Mouse (Mus musculus) hindbrain, embryonic 12.5 days (tissue): Measurements from ENCODE around the gene Cav3. TPM values are rescaled to one million over a fixed set of nuclear protein-coding genes. Genes with fewer than 3 reads are reported as not detected.

Source experiments
- ATAC-seq: fragments of 200-750 bp; cut with Nextera tagmentation; 2 replicates; pipeline ENCODE4 v1.8.0; 2017; ENCODE audit warnings: moderate TSS enrichment; ENCODE audit not compliant: low FRiP score
- H3K27ac ChIP-seq: fragments of 300-500 bp; sonication (generic); 2 replicates; pipeline ENCODE4 v1.5.1; 2016; ENCODE audit warnings: mild to moderate bottlenecking
- H3K27me3 ChIP-seq: fragments of 300-500 bp; sonication (generic); 2 replicates; pipeline ENCODE4 v1.6.1; 2016; ENCODE audit warnings: mild to moderate bottlenecking
- H3K36me3 ChIP-seq: fragments of 300-500 bp; sonication (generic); 2 replicates; pipeline ENCODE4 v1.6.1; 2016; ENCODE audit warnings: mild to moderate bottlenecking
- H3K4me1 ChIP-seq: fragments of 300-500 bp; sonication (generic); 2 replicates; pipeline ENCODE4 v1.6.1; 2016
- H3K4me2 ChIP-seq: fragments of 300-500 bp; sonication (generic); replicated peaks from 2 replicates; pipeline ENCODE4 v1.6.1; 2016; ENCODE audit warnings: mild to moderate bottlenecking
- H3K4me3 ChIP-seq: fragments of 300-500 bp; sonication (generic); 2 replicates; pipeline ENCODE4 v1.5.1; 2016; ENCODE audit warnings: mild to moderate bottlenecking
- H3K9ac ChIP-seq: fragments of 300-500 bp; sonication (generic); 2 replicates; pipeline ENCODE4 v1.6.1; 2016; ENCODE audit warnings: mild to moderate bottlenecking, moderate library complexity
- H3K9me3 ChIP-seq: fragments of 300-500 bp; sonication (generic); replicated peaks from 2 replicates; pipeline ENCODE4 v1.6.1; 2016; ENCODE audit warnings: mild to moderate bottlenecking
- WGBS: fragments of 180-500 bp; shearing (Covaris S2); methylation state at CpG from one replicate; pipeline ENCODE4 v1.1.7; 2016; 5-methylcytosine and 5-hydroxymethylcytosine counted together
- polyA plus RNA-seq: library from polyadenylated mRNA; unstranded; fragments of >200 nt; fragmentation: Nextera tagmentation; extraction: Ambion mirVana; gene quantifications from 2 replicates; pipeline ENCODE4 v1.2.1, GENCODE M21; 2016

The Cav3 gene
- polyA plus RNA-seq, 1 experiment from 2014 or later, result 0.61 TPM

GRCm38 (mm10) chr6:112498716-112499115 lies 39.4 kb downstream of the Cav3 start:
- WGBS, result 98% methylated on average over 3 of the region's 3 CpGs
- no peak for ATAC-seq
- no peaks in the 10 kb centered on the region for H3K36me3 ChIP-seq
- H3K9ac ChIP-seq, result no peak overlapping the region
- H3K4me3 ChIP-seq, result no peak overlapping the region
- no peak overlapping the region for H3K27ac ChIP-seq
- H3K4me2 ChIP-seq, result no peak overlapping the region
- H3K27me3 ChIP-seq, result peaks cover 3% of the 10 kb centered on the region; the same call in 1 of the 2 replicates
- peaks cover 3% of the 10 kb centered on the region; the same call in 1 of the 2 replicates for H3K4me1 ChIP-seq
- H3K9me3 ChIP-seq, result no peaks in the 10 kb centered on the region

GRCm38 (mm10) chr6:112499456-112499855 lies 40.2 kb downstream of the Cav3 start:
- peaks cover 1% of the 10 kb centered on the region; the same call in 1 of the 2 replicates for H3K4me1 ChIP-seq
- 82% methylated on average over 2 of the region's 2 CpGs for WGBS
- peaks cover 3% of the 10 kb centered on the region; the same call in 1 of the 2 replicates for H3K27me3 ChIP-seq
- no peaks in the 10 kb centered on the region for H3K9me3 ChIP-seq
- H3K9ac ChIP-seq, result no peak overlapping the region
- no peak overlapping the region for H3K4me3 ChIP-seq
- no peak overlapping the region for H3K4me2 ChIP-seq
- H3K36me3 ChIP-seq, result no peaks in the 10 kb centered on the region
- no peak for ATAC-seq
- no peak overlapping the region for H3K27ac ChIP-seq

GRCm38 (mm10) chr6:112501156-112501555 lies 41.9 kb downstream of the Cav3 start:
- no peak for ATAC-seq
- Histone ChIP-seq H3K27me3 (no peaks in the 10 kb centered on the region), H3K4me1 (no peaks in the 10 kb centered on the region), H3K27ac (no peak overlapping the region), H3K4me2 (no peak overlapping the region), H3K9me3 (no peaks in the 10 kb centered on the region), H3K9ac (no peak overlapping the region), H3K4me3 (no peak overlapping the region), H3K36me3 (no peaks in the 10 kb centered on the region)
- WGBS, result 75% methylated on average over 2 of the region's 2 CpGs

GRCm38 (mm10) chr6:112507617-112508016 lies 48.3 kb downstream of the Cav3 start:
- Histone ChIP-seq H3K27ac (no peak overlapping the region), H3K9ac (no peak overlapping the region), H3K36me3 (no peaks in the 10 kb centered on the region), H3K27me3 (peaks cover 32% of the 10 kb centered on the region), H3K9me3 (no peaks in the 10 kb centered on the region), H3K4me2 (no peak overlapping the region), H3K4me3 (no peak overlapping the region), H3K4me1 (peaks cover 7% of the 10 kb centered on the region; the same call in 1 of the 2 replicates)
- no peak for ATAC-seq
- 78% methylated on average over 2 of the region's 2 CpGs for WGBS

GRCm38 (mm10) chr6:112509590-112510131 lies 50.4 kb downstream of the Cav3 start:
- Histone ChIP-seq H3K9me3 (no peaks in the 10 kb centered on the region), H3K27ac (no peak overlapping the region), H3K4me3 (no peak overlapping the region), H3K4me1 (peaks cover 7% of the 10 kb centered on the region; the same call in 1 of the 2 replicates), H3K9ac (no peak overlapping the region), H3K27me3 (peaks cover 52% of the 10 kb centered on the region), H3K36me3 (no peaks in the 10 kb centered on the region), H3K4me2 (no peak overlapping the region)
- 56% methylated on average over 2 of the region's 2 CpGs for WGBS
- no peak for ATAC-seq

GRCm38 (mm10) chr6:112510346-112510745 lies 51.0 kb downstream of the Cav3 start:
- no peak overlapping the region for H3K4me3 ChIP-seq
- H3K4me2 ChIP-seq, result no peak overlapping the region
- H3K36me3 ChIP-seq, result no peaks in the 10 kb centered on the region
- no peaks in the 10 kb centered on the region for H3K9me3 ChIP-seq
- 23% methylated on average over 4 of the region's 4 CpGs for WGBS
- no peak for ATAC-seq
- no peak overlapping the region for H3K9ac ChIP-seq
- peaks cover 7% of the 10 kb centered on the region; the same call in 1 of the 2 replicates for H3K4me1 ChIP-seq
- H3K27me3 ChIP-seq, result peaks cover 57% of the 10 kb centered on the region
- no peak overlapping the region for H3K27ac ChIP-seq

GRCm38 (mm10) chr6:112514591-112514990 lies 55.3 kb downstream of the Cav3 start:
- no peak overlapping the region for H3K9ac ChIP-seq
- 91% methylated on average over 6 of the region's 6 CpGs for WGBS

GRCm38 (mm10) chr6:112516496-112516895 lies 57.2 kb downstream of the Cav3 start:
- Histone ChIP-seq H3K4me3 (no peak overlapping the region), H3K36me3 (no peaks in the 10 kb centered on the region), H3K27me3 (peaks cover 77% of the 10 kb centered on the region), H3K27ac (no peak overlapping the region), H3K4me2 (no peak overlapping the region), H3K9ac (no peak overlapping the region), H3K9me3 (no peaks in the 10 kb centered on the region), H3K4me1 (peaks cover 7% of the 10 kb centered on the region)
- ATAC-seq, result peak; percentile 66
- WGBS, result 14% methylated on average over 1 of the region's 1 CpGs

More at GRCm38 (mm10) chr6:112514591-112514990, 55.3 kb downstream of the Cav3 start:
- no peak for ATAC-seq
- H3K4me3 ChIP-seq, result no peak overlapping the region
- H3K27me3 ChIP-seq, result peaks cover 75% of the 10 kb centered on the region
- H3K27ac ChIP-seq, result no peak overlapping the region
- no peaks in the 10 kb centered on the region for H3K36me3 ChIP-seq
- peaks cover 14% of the 10 kb centered on the region for H3K4me1 ChIP-seq
- H3K4me2 ChIP-seq, result no peak overlapping the region
- H3K9me3 ChIP-seq, result no peaks in the 10 kb centered on the region

GRCm38 (mm10) chr6:112517572-112517971 lies 58.3 kb downstream of the Cav3 start:
- Histone ChIP-seq H3K27ac (no peak overlapping the region), H3K4me2 (no peak overlapping the region), H3K9ac (no peak overlapping the region), H3K27me3 (peaks cover 76% of the 10 kb centered on the region), H3K9me3 (no peaks in the 10 kb centered on the region), H3K4me3 (no peak overlapping the region), H3K36me3 (no peaks in the 10 kb centered on the region), H3K4me1 (peaks cover 7% of the 10 kb centered on the region)
- ATAC-seq, result no peak
- WGBS, result 72% methylated on average over 3 of the region's 3 CpGs

- Histone ChIP-seq H3K9ac (no peak overlapping the region), H3K27me3 (peaks cover 76% of the 10 kb centered on the region), H3K27ac (no peak overlapping the region), H3K4me3 (no peak overlapping the region), H3K4me2 (no peak overlapping the region), H3K4me1 (peaks cover 7% of the 10 kb centered on the region), H3K9me3 (no peaks in the 10 kb centered on the region), H3K36me3 (no peaks in the 10 kb centered on the region)
- ATAC-seq, result no peak
- WGBS, result 82% methylated on average over 3 of the region's 3 CpGs
Observed at GRCm38 (mm10) chr6:112517991-112518390, 58.7 kb downstream of the Cav3 start.

Other genes with a start within 250 kb of the Cav3 start
- 13.1 and 16.4 TPM in 2 replicates for gene Lmcd1, start 185.7 kb upstream of the Cav3 start, polyA plus RNA-seq
- gene Ssu2, start 71.5 kb upstream of the Cav3 start, polyA plus RNA-seq, result 1.1 and 1.3 TPM in 2 replicates
- 0.54 and 0.70 TPM in 2 replicates for gene Oxtr, start 30.4 kb downstream of the Cav3 start, polyA plus RNA-seq
- gene Rad18, start 237.2 kb downstream of the Cav3 start, polyA plus RNA-seq, result 28.0 and 28.7 TPM in 2 replicates